ENCODE assay signal across 26 mouse cellular contexts in the genomic region with DNA sequence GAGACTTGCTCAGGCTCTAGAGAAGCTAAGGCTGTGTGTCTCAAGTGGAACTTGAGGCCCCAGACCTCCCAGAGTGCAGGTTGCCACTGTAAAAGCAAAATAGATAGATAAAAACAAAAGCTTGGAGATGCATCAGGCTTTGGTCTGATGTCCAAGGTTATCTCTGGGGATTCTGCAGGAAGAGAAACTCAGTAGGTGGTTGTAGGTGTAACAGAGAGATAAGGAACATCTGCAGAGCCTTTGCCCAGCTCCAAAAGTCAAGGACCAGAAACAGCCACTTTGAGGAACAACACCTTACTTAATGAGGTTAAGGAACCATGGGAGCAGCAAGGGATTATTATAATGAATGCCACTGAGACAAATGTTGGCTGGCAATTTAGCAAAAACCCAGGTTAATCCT.
"Had no signal": no experiment of that assay in that cellular context is flagged by ENCODE, and none has a peak within 500 bp of the region (broad histone marks: within the 10 kb centered on the region; RNA-seq: fewer than 3 reads in every experiment).

No protein-coding gene starts in this region.

- H3K27me3 ChIP-seq: heart, embryonic 13.5 days; heart, embryonic 15.5 days; hindbrain, embryonic 13.5 days; hindbrain, embryonic 15.5 days; kidney, embryonic 15.5 days; limb, embryonic 12.5 days had no signal

- H3K4me2 ChIP-seq: heart, embryonic 11.5 days; heart, embryonic 13.5 days; heart, embryonic 15.5 days; hindbrain, embryonic 13.5 days; hindbrain, embryonic 15.5 days; kidney, embryonic 15.5 days; limb, embryonic 12.5 days had no signal

- DNase-seq: gastrocnemius, postnatal 14 days; gastrocnemius, postnatal 36 days; heart, adult 11 months; heart, adult 2 months; heart, postnatal 14 days; heart, postnatal 36 days; kidney, adult 11 months; kidney, adult 2 months; kidney, adult 9 months; kidney, postnatal 14 days; kidney, postnatal 36 days; layer of hippocampus, adult 9-11 months; layer of hippocampus, postnatal 36 days; liver had no signal

- ATAC-seq: hindbrain, postnatal 0 days; intestine, embryonic 16.5 days had no signal

- H3K9ac ChIP-seq: heart, embryonic 13.5 days; heart, embryonic 15.5 days; hindbrain, embryonic 13.5 days; hindbrain, embryonic 15.5 days; kidney, embryonic 15.5 days; limb, embryonic 12.5 days; liver, embryonic 14.5 days had no signal

- H3K27ac ChIP-seq: heart, adult 2 months; heart, embryonic 13.5 days; heart, embryonic 15.5 days; hindbrain, embryonic 13.5 days; hindbrain, embryonic 15.5 days; hindbrain, postnatal 0 days; kidney, embryonic 15.5 days; kidney, postnatal 0 days; limb, embryonic 10.5 days; limb, embryonic 12.5 days; liver, embryonic 14.5 days had no signal

- H3K4me3 ChIP-seq: heart, adult 2 months; heart, embryonic 13.5 days; heart, embryonic 15.5 days; hindbrain, embryonic 13.5 days; hindbrain, embryonic 15.5 days; kidney, embryonic 15.5 days; limb, embryonic 10.5 days; limb, embryonic 12.5 days had no signal

- H3K9me3 ChIP-seq: heart, embryonic 13.5 days; heart, embryonic 15.5 days; hindbrain, embryonic 13.5 days; hindbrain, embryonic 15.5 days; kidney, embryonic 15.5 days; limb, embryonic 10.5 days; limb, embryonic 12.5 days had no signal

- H3K36me3 ChIP-seq: heart, embryonic 13.5 days; heart, embryonic 15.5 days; hindbrain, embryonic 13.5 days; hindbrain, embryonic 15.5 days; kidney, embryonic 15.5 days; limb, embryonic 10.5 days; limb, embryonic 12.5 days had no signal

- H3K4me1 ChIP-seq: heart, embryonic 13.5 days; heart, embryonic 15.5 days; hindbrain, embryonic 15.5 days; kidney, embryonic 15.5 days; limb, embryonic 10.5 days had no signal
